ENCODE assay signal across 28 mouse cellular contexts in genomic region chr14:79869325-79869724, GRCm38 (mm10).
DNase-seq lines count a peak whose midpoint lies in the region; ATAC-seq lines count a peak whose summit lies in the region.
"Had no signal": no experiment of that assay in that cellular context is flagged by ENCODE, and none has a peak within 500 bp of the region (broad histone marks: within the 10 kb centered on the region; RNA-seq: fewer than 3 reads in every experiment).

No protein-coding gene starts in this region.

- no peaks in the 10 kb centered on the region for H3K9me3 ChIP-seq in midbrain, embryonic 11.5 days (ENCODE audit: control insufficient read depth, low read length)
- no peaks in the 10 kb centered on the region for H3K9me3 ChIP-seq in midbrain, embryonic 15.5 days
- no peaks in the 10 kb centered on the region; the same call in 1 of the 2 replicates for H3K9me3 ChIP-seq in neural tube, embryonic 15.5 days (replicated peaks)
- H3K9me3 ChIP-seq: embryonic facial prominence, embryonic 10.5 days; embryonic facial prominence, embryonic 13.5 days; forebrain, embryonic 12.5 days; forebrain, embryonic 15.5 days; heart, embryonic 10.5 days; heart, embryonic 13.5 days; hindbrain, embryonic 12.5 days had no signal

- WGBS in midbrain, embryonic 11.5 days = 81% methylated on average over 1 of the region's 1 CpGs
- WGBS in midbrain, embryonic 15.5 days = 69% methylated on average over 1 of the region's 1 CpGs
- WGBS in neural tube, embryonic 15.5 days = 55% methylated on average over 1 of the region's 1 CpGs

- no peak for ATAC-seq in midbrain, embryonic 11.5 days (ENCODE audit: low FRiP score)
- no peak for ATAC-seq in midbrain, embryonic 15.5 days (replicated peaks)
- ATAC-seq in neural tube, embryonic 15.5 days (ENCODE audit: low FRiP score) = no peak
- ATAC-seq: activated CD4-positive, CD25-positive, alpha-beta regulatory T cell, adult 4 months; forebrain, embryonic 15.5 days had no signal

- no peak overlapping the region for H3K9ac ChIP-seq in midbrain, embryonic 11.5 days (ENCODE audit: low read length)
- no peak overlapping the region for H3K9ac ChIP-seq in midbrain, embryonic 15.5 days
- no peak overlapping the region for H3K9ac ChIP-seq in neural tube, embryonic 15.5 days (replicated peaks)
- H3K9ac ChIP-seq: embryonic facial prominence, embryonic 13.5 days; forebrain, embryonic 12.5 days; forebrain, embryonic 15.5 days; heart, embryonic 13.5 days; hindbrain, embryonic 12.5 days had no signal

- H3K27me3 ChIP-seq in midbrain, embryonic 11.5 days (ENCODE audit: control insufficient read depth, insufficient read depth, low read length) = no peaks in the 10 kb centered on the region
- no peaks in the 10 kb centered on the region for H3K27me3 ChIP-seq in midbrain, embryonic 15.5 days (replicated peaks)
- no peaks in the 10 kb centered on the region for H3K27me3 ChIP-seq in neural tube, embryonic 15.5 days (replicated peaks)
- H3K27me3 ChIP-seq: embryonic facial prominence, embryonic 13.5 days; forebrain, embryonic 12.5 days; forebrain, embryonic 15.5 days had no signal

- no peak overlapping the region for H3K27ac ChIP-seq in midbrain, embryonic 11.5 days (ENCODE audit: low read depth, low read length)
- no peak overlapping the region for H3K27ac ChIP-seq in midbrain, embryonic 15.5 days
- H3K27ac ChIP-seq in neural tube, embryonic 15.5 days (replicated peaks) = no peak overlapping the region
- H3K27ac ChIP-seq: embryonic facial prominence, embryonic 10.5 days; embryonic facial prominence, embryonic 13.5 days; forebrain, embryonic 12.5 days; forebrain, embryonic 15.5 days; heart, adult 2 months; heart, embryonic 10.5 days; heart, embryonic 13.5 days; hindbrain, embryonic 12.5 days had no signal

- peaks cover 7% of the 10 kb centered on the region for H3K4me1 ChIP-seq in midbrain, embryonic 11.5 days (ENCODE audit: control insufficient read depth, insufficient read depth, low read length)
- H3K4me1 ChIP-seq in midbrain, embryonic 15.5 days = peaks cover 9% of the 10 kb centered on the region; the same call in 1 of the 2 replicates
- peaks cover 17% of the 10 kb centered on the region for H3K4me1 ChIP-seq in neural tube, embryonic 15.5 days
- H3K4me1 ChIP-seq: heart, embryonic 10.5 days; heart, embryonic 13.5 days had no signal

- no peak overlapping the region for H3K4me3 ChIP-seq in midbrain, embryonic 11.5 days (ENCODE audit: low read depth, low read length)
- no peak overlapping the region for H3K4me3 ChIP-seq in midbrain, embryonic 15.5 days
- H3K4me3 ChIP-seq in neural tube, embryonic 15.5 days (replicated peaks) = no peak overlapping the region
- H3K4me3 ChIP-seq: embryonic facial prominence, embryonic 10.5 days; embryonic facial prominence, embryonic 13.5 days; erythroblast, embryonic 14.5 days; forebrain, embryonic 12.5 days; forebrain, embryonic 15.5 days; heart, adult 2 months; heart, embryonic 10.5 days; heart, embryonic 13.5 days; hindbrain, embryonic 12.5 days had no signal

- peak; percentile 51 for DNase-seq in kidney, adult 11 months
- no peak for DNase-seq in kidney, postnatal 4 days
- DNase-seq in midbrain, embryonic 11.5 days (ENCODE audit: low spot score, missing footprints) = peak; percentile 57
- peak; percentile 9 for DNase-seq in kidney, postnatal 10 days
- DNase-seq in kidney, postnatal 36 days = peak; percentile 50 to 60
- DNase-seq in urinary bladder, postnatal 36 days (ENCODE audit: low spot score in 2 of 2) = no peak
- DNase-seq: adrenal gland, adult 8-10 months; adrenal gland, postnatal 25 days; cerebellum, adult 11-12 months; cerebellum, adult 8-10 months; cerebellum, postnatal 10 days; cerebellum, postnatal 36 days; embryo, embryonic 11 days; gastrocnemius, postnatal 10 days; gastrocnemius, postnatal 36 days; heart, adult 2 months; heart, postnatal 14 days had no signal

- H3K36me3 ChIP-seq in midbrain, embryonic 11.5 days (ENCODE audit: control insufficient read depth, insufficient read depth, low read length) = no peaks in the 10 kb centered on the region
- H3K36me3 ChIP-seq in midbrain, embryonic 15.5 days (replicated peaks) = no peaks in the 10 kb centered on the region
- no peaks in the 10 kb centered on the region for H3K36me3 ChIP-seq in neural tube, embryonic 15.5 days
- H3K36me3 ChIP-seq: embryonic facial prominence, embryonic 10.5 days; embryonic facial prominence, embryonic 13.5 days; forebrain, embryonic 12.5 days; forebrain, embryonic 15.5 days; heart, embryonic 10.5 days; heart, embryonic 13.5 days; hindbrain, embryonic 12.5 days had no signal

- no peak overlapping the region for H3K4me2 ChIP-seq in midbrain, embryonic 11.5 days
- no peak overlapping the region for H3K4me2 ChIP-seq in midbrain, embryonic 15.5 days
- no peak overlapping the region for H3K4me2 ChIP-seq in neural tube, embryonic 15.5 days
- H3K4me2 ChIP-seq: embryonic facial prominence, embryonic 13.5 days; forebrain, embryonic 12.5 days; forebrain, embryonic 15.5 days; heart, embryonic 13.5 days; hindbrain, embryonic 12.5 days had no signal

Comparison
In these comparisons a context has a peak if more than half of its experiments do, and no peak if none do; other contexts are left out.
1. DNase-seq: peak in kidney, adult 11 months (single experiment), midbrain, embryonic 11.5 days (single experiment), kidney, postnatal 10 days (single experiment) and kidney, postnatal 36 days (2 of 2); none in kidney, postnatal 4 days (0 of 2) and urinary bladder, postnatal 36 days (0 of 2).